Mouse (Mus musculus): ENCODE data around the gene Ermp1.

Ermp1 gene

GRCm38 (mm10) chr19:29660835-29661764 is 12.9 kb upstream of the Ermp1 start:
- DNase-seq (ENCODE audit: low spot score): no peak

- DNase-seq (ENCODE audit: low spot score): no peak
Observed at GRCm38 (mm10) chr19:29659705-29660104, 11.5 kb upstream of the Ermp1 start.

- DNase-seq (ENCODE audit: low spot score): no peak
Observed at GRCm38 (mm10) chr19:29658836-29659235, 10.6 kb upstream of the Ermp1 start.

- DNase-seq (ENCODE audit: low spot score): no peak
Observed at GRCm38 (mm10) chr19:29657558-29657957, 9.3 kb upstream of the Ermp1 start.

- DNase-seq (ENCODE audit: low spot score): no peak
Observed at GRCm38 (mm10) chr19:29657033-29657432, 8.8 kb upstream of the Ermp1 start.

GRCm38 (mm10) chr19:29656620-29657019 is 8.4 kb upstream of the Ermp1 start:
- DNase-seq (ENCODE audit: low spot score): no peak

- DNase-seq (ENCODE audit: low spot score): no peak
Observed at GRCm38 (mm10) chr19:29656029-29656428, 7.8 kb upstream of the Ermp1 start.

GRCm38 (mm10) chr19:29655148-29655547 is 6.9 kb upstream of the Ermp1 start:
- no peak for DNase-seq (ENCODE audit: low spot score)

GRCm38 (mm10) chr19:29653768-29654265 is 5.6 kb upstream of the Ermp1 start:
- DNase-seq (ENCODE audit: low spot score): no peak

GRCm38 (mm10) chr19:29649683-29650082 is 1.5 kb upstream of the Ermp1 start:
- no peak for DNase-seq (ENCODE audit: low spot score)

GRCm38 (mm10) chr19:29648550-29648914 is 317 bp upstream of the Ermp1 start:
- no peak for DNase-seq (ENCODE audit: low spot score)

GRCm38 (mm10) chr19:29644747-29645146 is 3.5 kb downstream of the Ermp1 start:
- no peak for DNase-seq (ENCODE audit: low spot score)

GRCm38 (mm10) chr19:29643194-29643922 is 4.9 kb downstream of the Ermp1 start:
- DNase-seq (ENCODE audit: low spot score): no peak

GRCm38 (mm10) chr19:29642211-29642610 is 6.0 kb downstream of the Ermp1 start:
- no peak for DNase-seq (ENCODE audit: low spot score)

- no peak for DNase-seq (ENCODE audit: low spot score)
Observed at GRCm38 (mm10) chr19:29641510-29641909, 6.7 kb downstream of the Ermp1 start.

GRCm38 (mm10) chr19:29641055-29641454 is 7.2 kb downstream of the Ermp1 start:
- no peak for DNase-seq (ENCODE audit: low spot score)

GRCm38 (mm10) chr19:29612102-29612501 is 36.1 kb downstream of the Ermp1 start:
- no peak for DNase-seq (ENCODE audit: low spot score)

GRCm38 (mm10) chr19:29610907-29611306 is 37.3 kb downstream of the Ermp1 start:
- DNase-seq (ENCODE audit: low spot score): no peak

GRCm38 (mm10) chr19:29608212-29608611 is 40.0 kb downstream of the Ermp1 start:
- DNase-seq (ENCODE audit: low spot score): no peak

GRCm38 (mm10) chr19:29607521-29607920 is 40.7 kb downstream of the Ermp1 start:
- DNase-seq (ENCODE audit: low spot score): no peak

- DNase-seq (ENCODE audit: low spot score): no peak
Observed at GRCm38 (mm10) chr19:29604653-29605052, 43.6 kb downstream of the Ermp1 start.

GRCm38 (mm10) chr19:29603548-29604353 is 44.5 kb downstream of the Ermp1 start:
- DNase-seq (ENCODE audit: low spot score): no peak
